Mouse (Mus musculus) gastrocnemius, postnatal 4 days (tissue): Measurements from ENCODE around the gene Gsdma2. TPM values are rescaled to one million over a fixed set of nuclear protein-coding genes. Genes with fewer than 3 reads are reported as not detected.

Experiments
- DNase-seq, 2 experiments: peaks; one replicate each; pipeline ENCODE4 v3.0.0; 2021 to 2022; ENCODE audit warnings: low spot score in 2 of 2, mixed read lengths in 2 of 2
- total RNA-seq, 2 experiments: library from RNA; stranded (reverse); gene quantifications; 2 replicates each; pipeline ENCODE4 v1.2.3; 2021

Gene Gsdma2
- total RNA-seq, 2 experiments from 2014 or later, result not detected

DNA sequence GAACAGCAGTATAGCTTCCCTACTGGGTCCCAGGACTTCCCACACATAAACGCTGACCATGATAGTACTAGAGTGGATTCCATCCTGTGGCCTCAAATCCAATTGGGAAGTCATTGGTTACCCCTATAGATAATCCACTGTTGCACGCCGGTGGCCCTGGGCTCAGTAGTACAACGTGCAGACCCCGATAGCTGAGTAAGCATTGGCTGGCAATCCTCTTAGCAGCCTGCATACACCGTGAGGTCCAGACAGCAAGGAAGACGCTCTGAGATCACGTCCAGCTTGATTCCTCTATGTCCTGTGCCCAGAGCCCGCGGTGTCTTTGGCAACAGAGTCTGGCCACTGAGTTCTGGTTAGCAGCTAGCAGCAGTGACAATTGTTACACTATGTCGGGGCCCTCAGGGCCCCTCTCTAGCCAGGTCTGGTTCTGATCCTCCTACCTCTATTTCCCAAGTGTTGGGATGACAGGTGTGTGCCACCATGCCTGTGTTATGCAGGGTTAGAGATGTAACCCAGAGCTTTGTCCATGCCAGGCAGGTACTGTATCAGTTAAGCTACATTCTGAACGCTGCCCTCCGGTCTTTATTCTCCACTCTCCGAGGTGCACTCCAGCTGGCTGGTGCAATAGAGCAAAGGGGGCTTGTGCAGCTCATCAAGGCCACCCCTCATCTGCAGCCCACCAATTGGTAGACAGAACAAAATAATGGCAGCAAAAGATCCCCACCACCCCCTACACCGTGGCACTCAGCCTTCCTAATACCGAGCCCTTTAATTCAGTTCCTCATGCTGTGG lies 52.5 kb downstream of the Gsdma2 start:
- DNase-seq, result no peak

- peak; percentile 61 to 74 for DNase-seq
Measured at GRCm38 (mm10) chr11:98699911-98700310, 53.4 kb downstream of the Gsdma2 start.

DNA sequence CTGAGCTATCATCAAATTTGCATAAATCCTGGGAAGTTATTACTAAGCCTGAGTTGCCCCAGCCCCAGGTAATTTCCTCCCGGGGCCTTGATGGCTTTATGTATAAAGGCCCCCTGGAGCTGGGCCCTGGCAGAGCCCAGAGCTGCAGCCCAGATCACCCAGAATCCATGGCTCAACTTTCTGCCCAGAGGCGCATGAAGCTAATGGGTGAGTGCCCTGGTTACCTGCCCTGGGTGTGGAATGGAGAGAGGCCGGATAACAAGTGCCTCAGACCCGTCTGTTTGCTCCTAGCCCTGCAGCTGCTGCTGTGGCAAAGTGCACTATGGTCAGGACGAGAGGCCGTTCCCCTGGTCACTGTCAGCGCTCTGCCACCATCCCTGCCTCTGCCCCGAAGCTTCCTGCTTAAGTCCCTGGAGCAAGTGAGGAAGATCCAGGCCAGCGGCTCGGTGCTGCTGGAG lies 54.7 kb downstream of the Gsdma2 start, which contains the start of gene Csf3:
Csf3 (plus strand) TSS at position 51 of the 458 bp plus-strand sequence.
- no peak for DNase-seq

DNA sequence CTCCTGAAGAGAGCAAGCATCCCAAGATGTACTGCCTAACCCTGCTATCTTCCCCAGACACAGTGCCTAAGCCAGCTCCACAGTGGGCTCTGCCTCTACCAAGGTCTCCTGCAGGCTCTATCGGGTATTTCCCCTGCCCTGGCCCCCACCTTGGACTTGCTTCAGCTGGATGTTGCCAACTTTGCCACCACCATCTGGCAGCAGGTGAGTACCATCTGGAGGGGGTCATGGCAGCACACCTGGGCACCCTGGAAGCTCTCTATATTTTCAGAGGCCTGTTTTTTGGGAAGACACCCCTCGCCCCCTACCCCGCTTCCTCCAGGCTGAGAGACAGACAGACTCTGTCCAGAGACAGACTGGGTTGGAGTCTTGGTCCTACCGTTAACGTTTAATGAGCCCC lies 55.8 kb downstream of the Gsdma2 start:
- DNase-seq, result no peak

- DNase-seq, result no peak
Measured at GRCm38 (mm10) chr11:98705021-98705420, 58.5 kb downstream of the Gsdma2 start.

Other genes with a start within 250 kb of the Gsdma2 start
- gene Pgap3, start 246.3 kb upstream of the Gsdma2 start, total RNA-seq, result 1 to 10 TPM; 4.6 to 5.6 TPM
- gene Erbb2, start 234.3 kb upstream of the Gsdma2 start, total RNA-seq, result 10 to 100 TPM; 19.6 to 23.5 TPM
- gene Mien1, start 207.8 kb upstream of the Gsdma2 start, total RNA-seq, result 10 to 100 TPM; 28.0 to 29.0 TPM
- gene Grb7, start 200.4 kb upstream of the Gsdma2 start, total RNA-seq, result under 1 TPM in 1 of 2 experiments, not detected in 1; 0.16 TPM
- gene Ikzf3, start 100.7 kb upstream of the Gsdma2 start, total RNA-seq, result under 1 TPM; 0.54 to 0.74 TPM
- gene Zpbp2, start 95.7 kb upstream of the Gsdma2 start, total RNA-seq, result not detected
- gene Ormdl3, start 59.4 kb upstream of the Gsdma2 start, total RNA-seq, result 10 to 100 TPM; 28.0 to 28.3 TPM
- gene Lrrc3c, start 48.5 kb upstream of the Gsdma2 start, total RNA-seq, result not detected
- 10 to 100 TPM; 11.0 to 13.9 TPM for gene Gm12355, start 21.1 kb upstream of the Gsdma2 start, total RNA-seq
- under 1 TPM; 0.49 to 0.76 TPM for gene Gsdma3, start 20.4 kb upstream of the Gsdma2 start, total RNA-seq
- gene Gsdma, start 17.6 kb downstream of the Gsdma2 start, total RNA-seq, result not detected
- gene Psmd3, start 35.8 kb downstream of the Gsdma2 start, total RNA-seq, result 100 to 1,000 TPM; 130 to 140 TPM
- gene Csf3, start 54.5 kb downstream of the Gsdma2 start, total RNA-seq, result not detected
- 10 to 100 TPM; 47.8 to 58.0 TPM for gene Med24, start 82.7 kb downstream of the Gsdma2 start, total RNA-seq
- gene Thra, start 93.9 kb downstream of the Gsdma2 start, total RNA-seq, result 100 to 1,000 TPM; 225 TPM
- gene Nr1d1, start 128.6 kb downstream of the Gsdma2 start, total RNA-seq, result 10 to 100 TPM; 26.7 to 34.2 TPM
- gene Msl1, start 148.8 kb downstream of the Gsdma2 start, total RNA-seq, result 10 to 100 TPM; 79.3 to 83.9 TPM
- 10 to 100 TPM; 28.3 to 31.6 TPM for gene Casc3, start 158.1 kb downstream of the Gsdma2 start, total RNA-seq
- 1 to 10 TPM; 3.4 to 4.3 TPM for gene Rapgefl1, start 190.0 kb downstream of the Gsdma2 start, total RNA-seq
- 10 to 100 TPM in 1 of 2 experiments, 1 to 10 TPM in 1; 8.3 to 11.0 TPM for gene Wipf2, start 216.9 kb downstream of the Gsdma2 start, total RNA-seq